Mouse (Mus musculus): ENCODE data around the gene Ldb2.

Gene Ldb2

DNA sequence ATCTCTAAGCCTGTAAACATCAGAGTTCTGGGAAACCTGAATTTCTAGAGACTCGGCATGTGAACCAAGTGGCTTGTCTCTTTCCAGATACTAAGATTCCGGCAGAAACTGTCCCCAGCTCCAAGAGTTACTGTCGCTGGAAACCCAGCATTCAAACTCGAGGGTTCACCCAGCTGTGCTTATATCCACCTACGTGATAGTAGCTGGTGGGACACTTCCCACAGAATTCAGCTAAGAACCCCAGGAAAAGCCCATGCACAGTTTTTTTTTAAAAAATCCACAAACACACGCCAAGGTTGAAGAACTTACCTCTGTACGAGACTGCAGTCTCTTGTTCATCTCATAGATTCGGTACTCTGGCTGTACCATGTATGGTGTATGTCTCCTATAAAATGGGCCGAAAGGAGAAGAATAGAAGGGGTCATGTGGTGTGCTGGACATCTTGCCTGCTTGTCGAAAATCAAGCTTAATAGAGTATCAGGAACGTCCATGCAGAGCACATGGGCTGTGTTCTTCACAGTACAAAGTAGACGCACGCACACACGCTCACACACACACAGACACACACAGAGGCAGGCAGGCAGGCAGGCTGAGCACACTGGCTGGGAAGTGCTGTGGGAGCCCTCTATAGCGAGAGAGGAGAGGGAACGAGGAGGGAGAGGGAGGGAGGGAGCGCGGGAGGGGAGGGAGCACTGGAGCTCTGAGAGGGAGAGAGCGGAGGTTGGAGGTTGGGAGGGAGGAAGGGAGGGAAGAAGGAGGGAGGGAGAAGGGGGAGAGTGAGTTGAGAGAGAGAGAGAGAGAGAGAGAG is at the start of gene Ldb2:
TSS of gene Ldb2 (minus strand) at position 628 of the 808 bp plus-strand sequence.
- peak; percentile 70 for DNase-seq

DNA sequence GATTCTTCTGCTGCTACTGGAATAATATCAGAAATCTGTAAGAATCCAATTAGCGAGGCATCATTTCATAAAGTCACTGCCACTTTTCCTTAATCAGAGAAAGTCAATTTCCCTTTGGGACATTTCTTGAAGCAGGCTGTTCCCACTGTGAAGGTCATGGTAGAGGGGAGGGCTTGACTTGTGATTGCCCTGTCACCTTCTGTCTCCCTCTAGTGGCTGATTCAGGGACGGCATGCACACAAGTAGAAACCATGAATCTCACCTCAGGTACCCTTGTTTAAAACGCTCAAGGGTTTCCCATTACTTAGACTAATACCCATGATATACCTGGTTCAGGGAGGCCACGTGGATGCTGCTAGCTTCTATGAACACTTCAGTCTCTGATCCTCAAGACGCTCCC is 31.8 kb upstream of the Ldb2 start:
- DNase-seq = peak; percentile 33

DNA sequence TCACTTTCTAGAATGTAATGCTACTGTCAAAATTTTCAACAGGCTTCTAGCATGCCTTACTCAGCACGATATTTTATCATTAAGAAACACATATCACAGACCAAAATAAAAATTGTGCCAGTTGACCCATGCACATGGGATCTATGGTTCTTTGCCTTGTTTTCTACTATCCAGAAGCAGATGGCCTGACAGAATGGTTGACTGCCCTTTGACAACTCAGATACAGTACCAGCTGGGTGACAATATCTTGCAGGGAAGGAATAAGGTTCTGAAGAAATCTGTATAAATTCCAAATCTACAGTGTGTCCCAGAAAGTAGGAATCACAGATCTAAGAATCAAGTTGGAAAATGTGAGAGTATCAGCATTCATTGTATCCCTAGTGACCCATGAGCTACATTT is 16.0 kb upstream of the Ldb2 start:
- DNase-seq = no peak

DNA sequence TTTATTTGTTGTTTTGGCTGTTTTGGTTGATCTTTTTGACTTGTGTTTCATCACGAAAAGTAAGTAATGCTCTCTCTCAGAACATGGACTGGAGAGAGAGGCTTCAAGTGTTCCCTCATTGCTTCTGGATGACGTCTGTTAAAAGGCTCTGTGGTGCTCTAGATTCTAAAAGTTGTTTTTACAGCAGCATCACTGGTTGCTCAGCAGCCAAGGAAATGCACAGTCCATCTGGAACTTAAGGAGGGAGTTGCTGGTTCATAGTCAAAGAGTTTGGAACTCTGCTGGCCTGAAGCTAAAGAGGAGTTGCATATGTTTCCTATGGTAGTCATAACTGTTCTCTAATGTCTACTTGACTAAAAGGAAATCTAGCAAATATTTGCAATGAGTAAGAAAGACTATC is 6.5 kb upstream of the Ldb2 start:
- DNase-seq = no peak

DNA sequence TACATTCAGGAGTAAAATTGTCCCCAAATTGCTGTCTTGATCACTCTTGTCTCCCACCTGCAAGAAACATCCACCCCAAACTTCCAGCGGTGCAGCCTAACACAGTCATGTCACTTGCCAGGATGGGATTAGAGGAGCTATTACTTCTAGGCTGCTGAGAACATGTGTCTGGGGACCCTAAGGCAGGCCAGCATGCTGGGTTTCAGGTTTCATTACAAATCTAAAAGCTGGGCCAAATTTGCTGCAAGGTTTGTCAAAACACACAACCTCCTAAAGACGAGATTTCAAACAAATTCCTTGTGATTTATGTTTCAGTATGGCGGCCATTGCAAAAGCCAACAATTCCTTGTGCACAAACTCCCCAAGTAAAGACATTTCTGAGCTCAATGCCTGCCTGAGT is 1.6 kb upstream of the Ldb2 start:
- DNase-seq = no peak

DNA sequence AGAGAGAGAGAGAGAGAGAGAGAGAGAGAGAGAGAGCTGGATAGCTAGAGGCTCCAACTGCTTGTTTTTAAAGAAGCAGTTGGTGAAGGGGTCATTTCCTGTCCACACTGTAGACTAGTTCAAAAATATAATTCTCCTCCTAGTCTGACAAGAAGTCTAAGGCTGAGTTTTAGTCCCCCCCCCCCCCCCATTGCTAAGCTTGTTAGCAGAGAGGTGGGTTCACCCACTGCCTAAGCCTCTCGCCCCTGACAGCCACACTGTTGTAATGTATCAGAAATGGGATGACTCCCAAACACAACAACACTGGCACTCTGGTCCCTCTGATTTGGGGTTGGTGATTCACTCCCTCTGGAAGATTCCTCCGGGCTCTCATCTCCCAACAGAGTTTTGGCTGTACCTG is 381 bp upstream of the Ldb2 start:
- no peak for DNase-seq

GRCm38 (mm10) chr5:44798493-44798892 is 987 bp downstream of the Ldb2 start:
- no peak for DNase-seq

DNA sequence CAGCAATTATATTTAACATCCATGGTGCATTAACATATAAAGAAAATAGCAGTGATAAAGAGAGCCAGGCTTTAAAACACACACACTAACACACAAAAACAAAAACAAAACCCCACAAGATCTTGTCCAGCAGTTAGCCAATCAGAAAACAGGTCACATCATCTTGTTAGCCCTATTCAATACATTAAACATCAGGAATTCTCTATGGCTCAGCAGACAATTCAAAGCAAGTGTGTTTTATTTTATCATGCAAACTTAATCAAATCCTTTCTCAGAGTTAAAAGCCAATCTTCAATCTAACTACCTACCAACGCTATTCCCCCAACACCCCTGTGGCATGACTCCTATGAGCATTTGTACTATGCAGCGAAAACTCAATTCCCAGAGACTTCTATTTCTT is 1.4 kb downstream of the Ldb2 start:
- DNase-seq = no peak

GRCm38 (mm10) chr5:44784591-44784990 is 14.9 kb downstream of the Ldb2 start:
- DNase-seq = no peak

GRCm38 (mm10) chr5:44779340-44779739 is 20.1 kb downstream of the Ldb2 start:
- no peak for DNase-seq

DNA sequence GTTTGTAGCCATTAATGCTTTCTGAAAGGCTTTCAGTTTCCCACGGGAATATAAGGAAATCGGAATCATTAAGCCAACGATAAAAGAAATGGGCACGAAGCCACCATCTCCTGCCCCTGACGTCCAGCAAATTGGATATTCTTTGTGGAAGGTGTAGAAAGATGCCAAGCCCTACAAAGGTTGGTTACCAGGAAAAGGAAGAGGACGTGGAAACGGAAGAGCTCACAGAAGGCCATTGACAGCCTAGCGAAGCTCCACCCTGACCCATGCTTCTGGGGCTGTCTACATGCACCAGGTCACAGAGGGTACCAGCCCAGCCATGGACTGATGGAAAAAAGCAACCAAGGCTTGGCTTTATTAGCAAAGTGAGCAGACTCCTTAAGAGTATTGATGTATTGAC is 31.0 kb downstream of the Ldb2 start:
- DNase-seq = peak; percentile 29

- peak; percentile 63 for DNase-seq
Measured at GRCm38 (mm10) chr5:44764911-44765310, 34.6 kb downstream of the Ldb2 start.

GRCm38 (mm10) chr5:44759178-44759577 is 40.3 kb downstream of the Ldb2 start:
- peak; percentile 28 for DNase-seq

- DNase-seq = no peak
Measured at GRCm38 (mm10) chr5:44754156-44754910, 45.1 kb downstream of the Ldb2 start.

DNA sequence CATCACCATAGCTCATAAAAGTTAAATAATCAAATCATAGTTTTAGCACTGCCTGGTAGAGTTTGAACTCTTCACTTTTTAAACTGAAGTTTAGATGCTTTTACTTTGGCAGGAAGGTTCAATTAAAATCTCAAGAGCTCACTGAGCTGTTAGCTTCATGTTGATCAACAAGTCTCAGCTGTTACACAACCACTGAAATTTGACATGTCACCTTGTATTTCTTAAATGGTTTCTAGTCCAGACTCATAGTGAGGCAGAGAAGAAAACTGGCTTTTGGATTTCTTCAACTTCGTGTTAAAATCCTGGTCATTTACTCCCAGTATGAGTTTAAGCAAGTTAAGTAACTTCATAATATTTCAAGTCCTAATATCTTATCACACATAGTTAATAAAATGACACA is 53.8 kb downstream of the Ldb2 start:
- no peak for DNase-seq

GRCm38 (mm10) chr5:44736366-44736765 is 63.1 kb downstream of the Ldb2 start:
- peak; percentile 23 for DNase-seq

GRCm38 (mm10) chr5:44734131-44734723 is 65.3 kb downstream of the Ldb2 start:
- no peak for DNase-seq

DNA sequence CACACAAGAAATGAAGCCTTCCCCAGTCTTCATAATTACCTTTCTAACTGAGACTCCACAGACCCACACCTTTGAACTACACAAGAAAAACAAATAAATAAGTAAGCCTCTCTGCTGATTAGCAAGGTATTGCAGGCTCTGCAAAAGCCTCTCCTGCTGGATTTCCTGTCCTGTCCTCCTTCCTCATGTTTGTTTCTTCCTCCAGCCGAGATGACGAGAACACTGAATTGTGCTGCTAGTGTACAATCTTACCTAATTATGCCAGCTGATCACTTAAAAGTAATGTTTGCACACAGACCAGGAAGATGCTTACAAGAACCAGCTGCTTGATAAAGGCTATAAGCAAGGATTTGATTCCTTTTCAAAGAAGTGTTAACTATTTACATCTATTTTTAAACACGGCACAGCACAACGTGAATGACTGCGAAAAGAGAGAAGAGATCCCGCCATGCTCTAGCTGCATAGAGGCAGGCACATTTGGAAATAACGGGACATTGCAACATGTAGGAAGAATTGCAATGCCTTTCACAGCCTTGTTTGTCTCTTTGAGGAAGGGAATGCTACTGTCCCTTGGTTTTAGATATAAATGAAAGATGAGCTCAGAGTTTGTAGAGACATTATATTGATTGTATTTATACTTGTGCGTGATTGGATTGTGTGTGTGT is 69.7 kb downstream of the Ldb2 start:
- no peak for DNase-seq

- no peak for DNase-seq
Measured at GRCm38 (mm10) chr5:44727995-44728394, 71.5 kb downstream of the Ldb2 start.

- peak; percentile 19 for DNase-seq
Measured at GRCm38 (mm10) chr5:44726546-44727476, 72.7 kb downstream of the Ldb2 start.

DNA sequence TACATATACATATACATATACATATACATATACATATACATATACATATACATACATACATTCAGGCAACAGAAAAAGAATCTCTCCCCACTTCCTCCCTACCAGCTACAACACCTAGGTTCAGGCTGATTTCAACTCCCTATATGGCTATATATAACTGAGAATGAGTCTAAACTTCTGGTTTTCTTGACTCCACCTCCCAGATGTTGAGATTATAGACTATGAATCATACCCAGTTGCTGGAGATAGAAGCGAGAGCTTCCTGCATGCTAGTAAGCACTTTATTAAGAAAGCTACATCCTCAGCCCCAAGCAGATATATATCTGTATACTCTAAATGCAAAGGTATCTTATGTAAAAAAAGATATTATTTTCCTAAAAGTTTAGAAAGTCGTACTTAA is 74.0 kb downstream of the Ldb2 start:
- no peak for DNase-seq

GRCm38 (mm10) chr5:44719872-44720271 is 79.6 kb downstream of the Ldb2 start:
- no peak for DNase-seq
